Mouse (Mus musculus) intestine, embryonic 14.5 days (tissue): ENCODE measurements around the gene Robo2. TPM values are rescaled to one million over a fixed set of nuclear protein-coding genes. Genes with fewer than 3 reads are reported as not detected.
"Not testable (repeated sequence)": the region's sequence is repeated elsewhere in the genome, so short reads cannot be mapped to it uniquely, and the experiment has no call there.

Experiments used
- ATAC-seq: fragments of 200-750 bp; cut with Nextera tagmentation; replicated peaks from 2 replicates; pipeline ENCODE4 v1.8.0; 2017; ENCODE audit warnings: low read depth, moderate number of reproducible peaks, moderate TSS enrichment, moderate library complexity; ENCODE audit not compliant: low FRiP score, low TSS enrichment
- DNase-seq: peaks from one replicate; pipeline ENCODE4 v3.0.0-alpha.2; 2018; ENCODE audit warnings: low spot score
- H3K27ac ChIP-seq: fragments of 300-500 bp; sonication (generic); 2 replicates; pipeline ENCODE4 v1.5.1; 2014; ENCODE audit warnings: low read depth, mild to moderate bottlenecking, control low read depth
- H3K27me3 ChIP-seq: fragments of 300-500 bp; sonication (generic); replicated peaks from 2 replicates; pipeline ENCODE4 v1.6.1; 2014; ENCODE audit warnings: low read length, control low read depth; ENCODE audit not compliant: control insufficient read depth, insufficient read depth
- H3K36me3 ChIP-seq: fragments of 300-500 bp; sonication (generic); 2 replicates; pipeline ENCODE4 v1.6.1; 2014; ENCODE audit warnings: low read length, control low read depth; ENCODE audit not compliant: control insufficient read depth, insufficient read depth
- H3K4me1 ChIP-seq: fragments of 300-500 bp; sonication (generic); replicated peaks from 2 replicates; pipeline ENCODE4 v1.6.1; 2014; ENCODE audit warnings: low read length, control low read depth, mixed read lengths; ENCODE audit not compliant: control insufficient read depth, insufficient read depth
- H3K4me2 ChIP-seq: fragments of 300-500 bp; sonication (generic); 2 replicates; pipeline ENCODE4 v1.6.1; 2014; ENCODE audit warnings: low read length
- H3K4me3 ChIP-seq: fragments of 300-500 bp; sonication (generic); 2 replicates; pipeline ENCODE4 v1.5.1; 2014; ENCODE audit warnings: low read depth, low read length, control low read depth, mixed read lengths
- H3K9ac ChIP-seq: fragments of 300-500 bp; sonication (generic); 2 replicates; pipeline ENCODE4 v1.6.1; 2014; ENCODE audit warnings: mild to moderate bottlenecking, low read length
- H3K9me3 ChIP-seq: fragments of 300-500 bp; sonication (generic); 2 replicates; pipeline ENCODE4 v1.6.1; 2016; ENCODE audit warnings: low read length, control low read depth; ENCODE audit not compliant: control insufficient read depth
- WGBS: fragments of 180-500 bp; shearing (Covaris S2); extraction: QIAGEN DNeasy Blood & Tissue Kit; methylation state at CpG from one replicate; pipeline ENCODE4 v1.1.7; 2014; 5-methylcytosine and 5-hydroxymethylcytosine counted together
- polyA plus RNA-seq: library from polyadenylated mRNA; unstranded; fragments of >200 nt; fragmentation: Nextera tagmentation; extraction: Ambion mirVana; gene quantifications from 2 replicates; pipeline ENCODE4 v1.2.1, GENCODE M21; 2014

The Robo2 gene
- polyA plus RNA-seq, 1 experiment from 2014 or later: 35.7 TPM

GRCm38 (mm10) chr16:74061951-74062350 is 349.7 kb downstream of the Robo2 start:
- H3K27ac ChIP-seq: no peak overlapping the region
- no peaks in the 10 kb centered on the region for H3K36me3 ChIP-seq
- no peak overlapping the region for H3K4me3 ChIP-seq
- DNase-seq: no peak
- no peaks in the 10 kb centered on the region for H3K9me3 ChIP-seq
- no peak for ATAC-seq
- no peak overlapping the region for H3K4me2 ChIP-seq
- no peaks in the 10 kb centered on the region for H3K4me1 ChIP-seq
- H3K9ac ChIP-seq: no peak overlapping the region
- no peaks in the 10 kb centered on the region for H3K27me3 ChIP-seq

GRCm38 (mm10) chr16:74061479-74061878 is 350.1 kb downstream of the Robo2 start:
- Histone ChIP-seq H3K36me3 (no peaks in the 10 kb centered on the region), H3K4me2 (no peak overlapping the region), H3K27ac (no peak overlapping the region), H3K4me1 (no peaks in the 10 kb centered on the region), H3K27me3 (no peaks in the 10 kb centered on the region), H3K4me3 (no peak overlapping the region), H3K9me3 (no peaks in the 10 kb centered on the region), H3K9ac (no peak overlapping the region)
- DNase-seq (no peak), ATAC-seq (no peak)

GRCm38 (mm10) chr16:74056886-74057285 is 354.7 kb downstream of the Robo2 start:
- Histone ChIP-seq H3K9ac (no peak overlapping the region), H3K36me3 (no peaks in the 10 kb centered on the region), H3K4me2 (no peak overlapping the region), H3K27ac (no peak overlapping the region), H3K27me3 (no peaks in the 10 kb centered on the region), H3K4me3 (no peak overlapping the region), H3K4me1 (no peaks in the 10 kb centered on the region), H3K9me3 (no peaks in the 10 kb centered on the region)
- WGBS: 82% methylated on average over 2 of the region's 2 CpGs
- ATAC-seq (no peak), DNase-seq (no peak)

- Histone ChIP-seq H3K4me3 (no peak overlapping the region), H3K27me3 (no peaks in the 10 kb centered on the region), H3K9me3 (no peaks in the 10 kb centered on the region), H3K9ac (no peak overlapping the region), H3K27ac (no peak overlapping the region), H3K36me3 (no peaks in the 10 kb centered on the region), H3K4me2 (no peak overlapping the region), H3K4me1 (no peaks in the 10 kb centered on the region)
- DNase-seq: no peak
- ATAC-seq: no peak
- 88% methylated on average over 1 of the region's 1 CpGs for WGBS
These were observed 355.4 kb downstream of the Robo2 start for GRCm38 (mm10) chr16:74056210-74056609.

- ATAC-seq (no peak), DNase-seq (no peak)
- Histone ChIP-seq H3K4me3 (no peak overlapping the region), H3K4me1 (no peaks in the 10 kb centered on the region), H3K36me3 (no peaks in the 10 kb centered on the region), H3K27ac (no peak overlapping the region), H3K27me3 (no peaks in the 10 kb centered on the region), H3K9me3 (no peaks in the 10 kb centered on the region), H3K9ac (no peak overlapping the region), H3K4me2 (no peak overlapping the region)
- WGBS: 51% methylated on average over 10 of the region's 10 CpGs
These were observed 356.4 kb downstream of the Robo2 start for GRCm38 (mm10) chr16:74055061-74055751.

- H3K4me3 ChIP-seq: no peak overlapping the region
- 83% methylated on average over 5 of the region's 5 CpGs for WGBS
- H3K9me3 ChIP-seq: no peaks in the 10 kb centered on the region
- H3K27me3 ChIP-seq: no peaks in the 10 kb centered on the region
- no peaks in the 10 kb centered on the region for H3K36me3 ChIP-seq
- ATAC-seq (no peak), DNase-seq (no peak)
- no peaks in the 10 kb centered on the region for H3K4me1 ChIP-seq
- no peak overlapping the region for H3K27ac ChIP-seq
- no peak overlapping the region for H3K9ac ChIP-seq
- H3K4me2 ChIP-seq: no peak overlapping the region
These were observed 362.2 kb downstream of the Robo2 start for GRCm38 (mm10) chr16:74049467-74049866.

- Histone ChIP-seq H3K4me1 (no peaks in the 10 kb centered on the region), H3K9me3 (no peaks in the 10 kb centered on the region), H3K9ac (no peak overlapping the region), H3K4me2 (no peak overlapping the region), H3K27ac (no peak overlapping the region), H3K27me3 (no peaks in the 10 kb centered on the region), H3K4me3 (no peak overlapping the region), H3K36me3 (no peaks in the 10 kb centered on the region)
- 74% methylated on average over 6 of the region's 6 CpGs for WGBS
- ATAC-seq: no peak
- DNase-seq: no peak
These were observed 362.6 kb downstream of the Robo2 start for GRCm38 (mm10) chr16:74048980-74049379.

- ATAC-seq: no peak
- no peak for DNase-seq
These were observed 364.4 kb downstream of the Robo2 start for GRCm38 (mm10) chr16:74047232-74047631.

GRCm38 (mm10) chr16:74040797-74041196 is 370.8 kb downstream of the Robo2 start:
- not testable (repeated sequence) for H3K4me1 ChIP-seq, H3K27me3 ChIP-seq, H3K36me3 ChIP-seq, H3K9me3 ChIP-seq, H3K9ac ChIP-seq, H3K27ac ChIP-seq, H3K4me3 ChIP-seq, H3K4me2 ChIP-seq, DNase-seq, ATAC-seq
- WGBS: 82% methylated on average over 1 of the region's 2 CpGs

More at GRCm38 (mm10) chr16:74047232-74047631, 364.4 kb downstream of the Robo2 start:
- Histone ChIP-seq H3K9me3 (no peaks in the 10 kb centered on the region), H3K36me3 (no peaks in the 10 kb centered on the region), H3K9ac (no peak overlapping the region), H3K4me1 (no peaks in the 10 kb centered on the region), H3K27ac (no peak overlapping the region), H3K4me2 (no peak overlapping the region), H3K27me3 (no peaks in the 10 kb centered on the region), H3K4me3 (no peak overlapping the region)
- WGBS: 58% methylated on average over 3 of the region's 3 CpGs
